Mouse (Mus musculus): ENCODE data around the gene Slamf9.

The Slamf9 gene

DNA sequence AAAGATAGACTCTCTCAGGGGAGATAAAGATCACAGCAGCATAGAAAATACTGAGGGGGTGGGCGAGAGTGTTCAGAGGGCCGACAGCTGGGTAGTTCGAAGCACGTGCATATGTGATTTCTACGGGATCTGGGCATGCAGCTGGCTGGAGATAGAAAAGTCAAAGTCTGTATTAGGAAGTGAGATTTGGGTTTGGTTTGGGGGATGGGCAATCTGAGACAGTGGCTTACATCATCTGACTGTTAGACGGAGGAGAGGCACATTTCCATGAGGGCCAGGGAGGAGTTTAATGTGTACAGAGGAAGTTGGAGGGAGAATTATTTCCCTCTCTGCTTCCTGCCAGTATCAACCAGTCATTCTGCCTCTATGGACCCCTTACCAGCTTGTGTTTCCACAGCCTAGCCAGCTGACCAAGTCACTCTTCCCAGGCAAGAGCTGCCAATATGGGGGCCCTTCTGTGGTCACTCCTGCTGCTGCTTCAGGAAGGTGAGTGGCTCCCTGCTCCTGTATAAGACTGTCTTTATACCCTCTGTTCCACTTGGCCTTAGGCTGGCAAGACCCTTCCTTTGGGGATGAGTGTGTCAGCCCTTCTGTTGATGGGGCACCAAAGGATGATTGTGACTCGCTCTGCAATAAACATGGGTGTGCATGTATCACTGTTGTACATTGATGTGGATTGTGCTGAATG is at the start of gene Slamf9:
Slamf9 (plus strand) TSS at position 305 of the 688 bp plus-strand sequence.
- DNase-seq: no peak

DNA sequence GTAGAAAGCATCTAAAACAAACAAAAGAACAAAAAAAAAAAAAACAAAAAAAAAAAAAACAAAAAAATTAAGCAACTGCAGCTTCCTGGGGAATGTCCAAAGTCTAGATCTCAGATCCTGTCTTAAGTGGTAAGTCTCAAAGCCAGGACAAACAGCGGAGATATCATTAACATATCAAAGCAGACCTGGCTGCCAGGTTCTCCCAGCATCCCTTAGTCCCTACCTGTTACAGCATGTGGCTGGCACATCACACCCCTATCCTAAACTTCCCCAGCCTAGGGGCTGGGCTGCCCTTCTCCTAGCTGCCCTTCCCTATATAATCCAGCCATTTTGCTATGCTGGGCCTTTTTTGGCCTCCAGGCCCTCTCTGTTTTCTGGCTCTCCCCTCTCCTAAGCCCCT is 48.7 kb upstream of the Slamf9 start:
- DNase-seq: no peak

DNA sequence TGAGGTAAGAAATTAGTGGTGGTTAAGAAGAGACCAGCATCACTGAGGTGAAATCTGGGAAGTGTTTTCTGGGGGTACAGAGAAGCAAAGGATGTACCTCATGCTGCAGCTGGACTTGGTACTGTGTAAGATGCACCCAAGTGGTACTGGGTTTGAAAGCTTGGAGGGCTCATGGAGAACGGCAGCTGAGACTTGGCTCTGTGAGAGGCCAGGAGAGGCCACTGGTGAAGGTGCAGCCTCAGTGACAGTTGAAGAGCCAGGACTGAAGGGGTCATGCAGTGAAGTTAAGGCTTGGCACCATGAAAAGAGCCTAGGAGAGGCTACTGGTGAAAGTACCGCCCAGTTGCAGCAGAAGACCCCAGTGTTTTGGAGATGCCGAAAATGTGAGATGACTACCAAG is 47.3 kb upstream of the Slamf9 start:
- no peak for DNase-seq

DNA sequence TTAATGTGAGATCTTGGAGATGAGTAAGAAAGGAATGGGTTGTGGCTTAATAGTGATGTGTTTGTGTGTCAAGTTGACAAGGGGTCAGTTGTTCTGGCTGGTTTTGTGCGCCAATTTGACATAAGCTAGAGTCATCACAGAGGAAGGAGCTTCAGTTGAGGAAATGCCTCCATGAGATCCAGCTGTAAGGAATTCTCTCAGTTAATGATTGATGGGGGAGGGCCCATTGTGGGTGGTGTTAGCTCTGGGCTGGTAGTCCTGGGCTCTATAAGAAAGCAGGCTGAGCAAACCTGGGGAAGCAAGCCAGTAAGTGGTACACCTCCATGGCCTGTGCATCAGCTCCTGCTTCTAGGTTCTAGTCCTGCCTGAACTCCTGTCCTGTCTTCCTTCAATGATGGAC is 46.5 kb upstream of the Slamf9 start:
- DNase-seq: no peak

DNA sequence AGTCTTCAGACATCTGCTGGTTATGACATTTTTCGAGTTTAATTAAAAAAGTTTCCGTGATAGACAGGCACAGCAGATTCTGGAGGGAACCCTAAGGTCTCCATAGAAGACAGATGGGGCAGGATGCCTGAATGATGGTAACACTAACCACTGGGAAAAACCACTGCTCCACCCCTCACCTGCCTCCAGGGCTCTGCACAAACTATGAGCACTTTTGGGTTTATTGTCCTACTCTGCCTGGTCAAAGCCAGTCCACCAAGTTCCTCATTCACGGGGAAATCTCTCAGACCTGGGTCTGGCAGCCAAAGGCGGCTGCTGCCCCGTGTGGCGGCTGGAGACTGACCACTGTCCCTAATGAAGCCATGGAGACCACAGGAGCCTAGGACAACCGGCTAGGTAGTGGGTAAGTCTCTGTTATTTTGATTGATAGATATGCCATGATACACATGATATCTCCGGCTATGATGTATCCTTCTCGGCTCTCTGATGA is 44.4 kb upstream of the Slamf9 start:
- DNase-seq: no peak

DNA sequence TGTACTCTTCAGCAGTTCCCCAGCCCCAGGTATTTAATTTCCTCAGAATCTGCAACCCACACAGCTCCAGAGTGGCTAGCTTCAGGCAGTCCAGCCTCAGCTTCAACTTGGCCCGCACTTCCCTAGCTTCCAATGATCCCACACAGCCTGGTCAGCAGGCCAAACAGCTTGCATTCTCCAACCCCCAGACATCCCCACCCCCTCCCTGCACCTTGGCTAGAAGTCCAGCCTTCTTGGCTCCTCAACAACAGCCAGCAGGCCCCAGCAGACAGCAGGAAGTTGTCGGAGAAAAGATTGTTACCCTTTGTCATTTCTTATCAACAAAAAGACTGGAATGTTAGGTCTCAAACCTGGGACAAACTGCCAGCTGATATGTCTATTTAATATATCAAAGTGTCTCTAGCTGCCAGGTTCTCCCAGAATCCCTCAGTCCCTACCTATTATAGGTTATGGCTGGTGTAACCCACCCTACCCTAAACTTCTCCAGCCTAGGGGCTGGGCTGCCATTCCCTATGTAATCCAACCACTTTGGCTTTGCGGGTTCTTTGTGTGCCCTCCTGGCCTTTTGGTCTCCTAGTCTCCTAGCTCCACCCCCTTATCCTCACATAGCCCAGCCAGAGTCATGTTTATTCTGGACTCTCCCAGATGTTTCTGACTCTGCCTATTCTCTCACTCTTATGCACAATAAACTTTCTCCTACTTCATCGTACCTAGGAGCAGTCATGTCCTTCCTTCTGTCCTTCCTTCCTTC is 43.1 kb upstream of the Slamf9 start:
- no peak for DNase-seq

DNA sequence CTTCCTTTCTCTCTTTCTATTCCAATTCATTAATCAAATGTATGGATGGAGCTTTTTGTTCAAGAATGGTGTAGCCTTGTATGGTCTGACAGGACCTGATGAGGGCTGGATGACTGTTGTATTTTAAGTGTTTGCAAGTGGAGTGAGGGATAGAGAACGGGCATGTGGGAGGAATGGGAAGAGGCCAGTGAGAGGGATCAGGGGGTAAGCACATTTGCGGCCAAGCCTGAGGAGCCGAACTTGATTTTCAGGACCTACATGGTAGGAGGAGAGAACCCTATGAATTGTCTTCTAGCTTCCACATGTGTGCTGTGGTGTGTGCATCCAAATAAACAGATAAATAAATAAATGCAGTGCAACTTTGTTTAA is 42.6 kb upstream of the Slamf9 start:
- no peak for DNase-seq

DNA sequence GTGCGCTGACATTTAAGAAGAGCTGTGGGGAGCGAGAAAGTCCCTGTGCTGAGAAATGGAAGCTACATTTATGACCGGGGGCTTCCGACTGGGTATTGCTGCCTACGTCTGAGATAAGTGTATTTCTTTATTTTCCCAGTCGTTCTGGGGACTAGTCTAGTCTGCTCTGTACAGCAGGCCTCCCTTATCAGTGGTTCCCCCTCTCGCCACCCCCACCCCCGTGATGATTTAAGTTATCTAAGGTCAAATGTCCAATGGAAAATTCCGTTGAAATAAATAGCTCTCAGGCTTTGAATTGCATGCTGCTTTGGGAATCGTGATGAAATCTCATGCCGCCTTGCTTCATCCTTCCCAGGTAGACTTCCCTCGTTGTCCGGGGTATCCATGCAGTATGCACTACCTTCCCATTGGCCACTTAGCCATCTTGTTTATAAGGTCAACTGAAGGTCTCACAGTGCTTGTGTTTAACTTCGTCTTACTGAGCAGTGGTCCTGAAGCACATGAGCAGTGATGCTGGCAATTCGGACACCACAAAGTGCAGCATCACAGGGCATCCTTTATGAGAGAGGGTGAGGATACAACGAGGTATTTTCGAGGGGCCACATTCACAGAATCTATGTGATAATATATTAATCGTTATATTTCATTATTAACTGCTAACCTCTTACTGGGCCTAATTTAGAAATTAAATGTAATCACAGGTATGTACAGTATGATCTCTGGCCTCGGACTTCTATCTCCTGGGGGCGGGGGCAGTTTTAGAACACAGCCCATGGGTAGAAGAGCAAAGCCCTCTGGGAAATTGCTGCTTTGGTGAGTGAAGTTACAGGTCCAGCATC is 41.9 kb upstream of the Slamf9 start:
- no peak for DNase-seq

DNA sequence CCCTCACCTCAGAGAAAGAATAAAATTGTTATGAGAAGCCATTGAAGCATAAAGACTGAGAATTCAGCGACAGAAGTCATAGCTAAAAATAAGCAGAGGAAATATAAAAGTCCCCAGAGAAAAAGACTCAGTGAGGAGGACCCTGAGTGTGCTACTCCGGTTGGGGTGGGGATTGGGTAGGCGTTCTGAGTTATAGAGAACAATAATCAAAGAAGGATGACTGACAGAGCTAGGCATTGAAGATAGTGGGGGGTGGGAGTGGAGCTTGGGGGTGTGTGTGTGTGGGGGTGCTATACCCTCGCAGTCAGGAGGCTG is 41.4 kb upstream of the Slamf9 start:
- DNase-seq: no peak

DNA sequence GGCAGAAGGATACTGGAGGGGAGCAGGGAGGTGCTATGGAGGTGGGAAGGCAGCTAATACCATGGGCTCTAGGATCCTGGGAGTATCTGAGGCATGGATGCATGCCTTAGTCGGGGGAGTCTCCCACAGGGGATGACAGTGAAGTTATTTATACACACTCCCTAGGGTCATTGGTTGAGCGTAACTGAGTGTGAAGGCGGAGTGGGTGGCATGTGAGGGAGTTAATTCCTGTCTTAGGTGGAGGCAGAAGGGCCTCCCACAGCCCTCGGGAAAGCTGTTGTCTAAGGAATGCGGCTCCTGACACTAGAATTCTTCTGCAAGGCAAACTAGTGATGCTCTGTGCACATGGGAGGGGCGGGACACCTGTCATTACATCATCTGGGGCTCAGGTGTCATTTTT is 38.4 kb upstream of the Slamf9 start:
- no peak for DNase-seq

DNA sequence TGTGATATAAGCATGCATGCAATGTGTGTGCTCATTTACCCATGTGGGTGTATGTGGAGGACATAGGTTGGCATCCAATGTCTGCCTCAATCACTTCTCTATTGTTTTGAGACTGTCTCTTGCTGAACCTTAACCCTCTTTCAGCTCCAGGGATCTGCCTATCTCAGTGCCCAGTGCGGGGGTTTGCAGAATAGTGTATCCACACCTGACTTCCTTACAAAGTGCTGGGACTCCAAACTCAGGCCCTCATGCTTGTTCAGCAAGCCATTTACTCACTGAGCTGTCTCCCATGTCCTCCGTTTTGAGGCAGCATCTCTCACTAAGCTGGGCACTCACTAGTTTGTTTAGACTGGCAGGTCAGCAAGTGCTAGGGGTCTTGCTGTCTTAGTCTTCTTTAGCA is 36.5 kb upstream of the Slamf9 start:
- DNase-seq: no peak

DNA sequence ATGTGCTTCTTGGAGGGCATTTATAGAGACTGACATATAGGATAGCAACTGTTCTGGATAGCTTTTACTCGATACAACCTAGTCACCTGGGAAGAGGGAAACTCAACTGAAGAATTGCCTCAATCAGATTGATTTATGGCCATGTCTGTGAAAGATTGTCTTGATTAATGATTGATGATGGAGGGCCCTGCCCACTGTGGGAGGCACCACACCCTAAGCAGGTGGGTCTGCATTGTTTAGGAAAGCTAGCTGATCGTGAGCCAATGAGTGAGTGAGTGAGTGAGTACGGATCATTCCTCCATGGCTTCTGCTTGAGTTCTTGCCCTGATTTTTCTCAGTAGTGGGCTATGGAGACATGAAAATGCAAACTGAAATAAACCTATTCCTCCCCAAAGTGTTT is 34.6 kb upstream of the Slamf9 start:
- DNase-seq: no peak

DNA sequence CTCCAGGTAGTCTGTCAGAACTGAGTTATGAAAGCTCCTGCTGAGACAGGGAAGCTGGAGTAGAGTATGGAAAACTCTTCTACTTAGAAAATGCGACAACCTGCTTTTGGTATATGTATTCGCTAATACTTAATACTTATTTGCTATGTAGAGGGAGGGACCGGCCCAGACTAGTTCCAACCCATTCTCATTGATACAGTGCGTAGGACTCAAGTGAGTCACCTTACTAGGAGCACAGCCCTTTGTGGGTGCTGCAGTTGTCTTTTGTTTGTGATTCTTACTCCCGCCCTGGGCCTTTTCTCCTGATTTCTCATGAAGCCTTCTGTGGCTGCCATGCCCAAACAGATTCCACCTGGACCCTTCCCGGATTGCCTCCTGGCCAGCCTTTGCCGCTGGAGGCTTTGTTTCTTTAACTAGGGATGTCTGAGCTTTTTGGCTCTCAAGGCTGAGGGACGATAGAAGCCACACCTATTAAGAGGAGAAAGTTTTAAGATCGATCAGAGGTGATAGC is 33.2 kb upstream of the Slamf9 start:
- DNase-seq: no peak

DNA sequence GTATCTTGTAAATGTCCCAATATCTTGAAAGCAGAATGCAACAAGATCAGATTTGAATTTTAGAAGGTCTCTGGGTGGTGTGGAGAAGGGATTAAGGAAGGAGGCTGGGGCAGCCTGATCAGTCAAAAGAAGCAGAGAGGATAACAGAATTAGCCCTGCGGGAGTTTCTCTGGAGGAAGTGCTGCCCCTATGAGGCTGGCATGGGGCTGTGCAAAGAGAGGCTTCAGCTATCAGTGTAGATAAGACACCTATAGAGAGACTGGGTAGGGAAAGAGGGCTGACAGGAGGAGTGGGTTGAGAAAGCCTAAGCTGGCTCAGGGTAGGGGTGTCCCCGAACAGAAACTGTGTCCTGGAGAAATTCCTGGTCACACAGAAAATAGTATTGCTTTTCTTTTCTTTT is 24.9 kb upstream of the Slamf9 start:
- DNase-seq: no peak

DNA sequence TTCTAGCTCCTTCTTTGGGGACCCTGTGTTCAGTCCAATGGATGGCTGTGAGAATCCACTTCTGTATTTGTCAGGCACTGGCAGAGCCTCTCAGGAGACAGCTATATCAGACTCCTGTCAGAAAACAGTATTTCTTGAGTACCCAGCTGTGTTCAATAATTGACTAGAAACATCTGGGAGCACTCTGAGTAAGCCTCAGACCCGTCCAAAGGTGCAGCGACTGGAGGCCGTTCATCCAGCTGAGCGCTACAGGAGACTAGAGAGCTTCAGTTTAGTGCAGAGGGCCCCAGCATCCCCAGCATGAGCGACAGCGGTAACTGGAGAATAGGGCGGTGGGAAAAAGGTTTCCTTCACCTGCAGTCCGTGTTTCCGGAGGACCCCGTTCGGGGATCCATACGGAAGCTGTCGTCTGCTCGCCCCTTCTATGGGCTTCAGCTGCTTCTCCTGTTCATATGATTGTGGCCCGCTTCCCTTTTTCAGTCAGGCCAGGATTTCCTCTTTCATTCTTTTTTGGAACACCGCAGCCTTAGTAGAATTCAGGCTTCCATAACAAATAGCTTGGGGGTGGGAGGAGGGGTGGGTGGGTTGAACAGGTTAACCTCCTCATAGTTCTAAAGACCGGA is 24.2 kb upstream of the Slamf9 start:
- no peak for DNase-seq

DNA sequence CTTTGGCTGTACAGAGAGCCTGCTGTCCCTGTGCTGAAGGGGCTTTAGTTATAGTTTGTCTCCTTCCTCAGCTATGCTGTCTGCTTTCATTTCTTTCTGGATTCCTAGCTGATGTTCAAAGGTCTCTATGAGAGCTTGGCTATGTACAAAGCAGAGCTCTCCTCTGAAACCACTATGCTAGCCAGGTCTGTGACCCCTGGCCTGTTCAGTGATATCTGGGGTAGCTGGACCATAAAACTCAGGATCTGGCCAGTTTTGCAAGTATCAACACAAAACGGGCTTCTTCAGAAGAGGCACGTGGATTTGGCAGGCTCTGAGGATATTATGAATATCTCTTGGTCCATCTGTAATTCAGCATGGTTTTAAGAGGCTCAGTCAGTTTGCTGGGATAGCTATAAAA is 22.2 kb upstream of the Slamf9 start:
- DNase-seq: no peak

DNA sequence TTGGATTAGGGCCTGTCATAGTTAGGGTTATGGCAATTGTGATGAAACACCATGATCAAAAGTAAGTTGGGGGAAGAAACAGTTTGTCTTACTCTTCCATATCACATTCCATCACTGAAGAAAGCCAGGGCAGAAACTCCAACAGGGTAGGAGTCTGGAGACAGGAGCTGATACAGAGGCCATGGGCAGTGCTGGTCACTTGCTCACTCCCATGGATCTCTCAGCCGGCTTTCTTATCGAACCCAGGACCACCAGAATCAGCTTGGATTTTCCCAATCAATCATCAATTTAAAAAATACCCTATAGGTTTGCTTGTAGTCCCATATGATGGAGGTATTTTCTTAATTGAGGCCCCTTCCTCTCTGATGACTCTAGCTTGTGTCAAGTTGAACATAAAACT is 21.3 kb upstream of the Slamf9 start:
- no peak for DNase-seq

DNA sequence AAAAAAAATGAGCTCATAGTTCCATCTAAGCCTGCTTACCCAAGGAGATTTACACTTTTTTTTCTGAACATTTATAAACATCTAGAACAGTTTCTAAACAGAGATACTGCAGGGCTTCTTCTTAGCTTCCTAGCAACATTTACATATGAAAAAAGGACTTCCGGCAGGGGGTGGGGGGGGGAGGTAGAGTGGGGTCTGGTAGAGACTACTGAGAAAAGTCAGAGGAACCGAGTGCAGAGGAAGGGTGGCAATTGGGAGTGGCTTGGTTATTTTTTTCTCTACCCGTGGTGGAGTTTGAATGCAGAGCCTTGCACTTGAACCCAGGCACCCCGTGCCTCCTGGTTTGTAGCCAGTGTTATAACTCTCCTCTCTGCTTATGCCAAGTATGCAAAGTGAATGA is 19.7 kb upstream of the Slamf9 start:
- DNase-seq: peak; percentile 42

DNA sequence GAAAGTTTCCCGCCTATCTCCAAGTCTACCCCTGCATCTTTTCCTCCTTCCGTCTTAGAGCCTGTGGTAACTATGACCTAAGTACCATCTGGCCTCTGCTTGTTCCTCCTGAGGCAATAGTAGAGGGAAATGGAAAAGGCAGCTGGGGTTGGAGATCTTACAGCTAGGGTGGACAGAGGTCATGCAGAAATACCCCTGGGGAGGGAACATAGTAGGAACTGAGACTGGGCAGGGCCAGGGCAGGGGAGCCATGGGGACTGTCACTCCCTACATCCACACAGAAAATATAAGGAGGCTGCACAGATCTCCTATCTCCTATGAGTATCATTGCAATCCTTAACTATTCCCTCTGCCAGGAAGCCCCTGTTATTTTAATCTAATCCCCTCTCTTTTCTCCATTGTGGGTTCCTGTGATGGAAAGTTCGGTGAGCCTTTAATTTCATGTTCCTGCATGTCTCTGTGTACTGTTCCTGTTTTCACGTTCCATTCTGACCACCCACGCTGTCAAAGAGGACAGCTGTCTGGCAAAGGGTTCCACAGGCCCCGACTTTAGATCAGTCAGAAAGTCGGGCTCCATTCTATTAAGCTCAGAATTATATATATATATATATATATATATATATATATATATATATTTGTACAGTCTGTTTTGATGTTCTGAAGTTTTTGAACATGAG is 19.0 kb upstream of the Slamf9 start:
- DNase-seq: peak; percentile 10

DNA sequence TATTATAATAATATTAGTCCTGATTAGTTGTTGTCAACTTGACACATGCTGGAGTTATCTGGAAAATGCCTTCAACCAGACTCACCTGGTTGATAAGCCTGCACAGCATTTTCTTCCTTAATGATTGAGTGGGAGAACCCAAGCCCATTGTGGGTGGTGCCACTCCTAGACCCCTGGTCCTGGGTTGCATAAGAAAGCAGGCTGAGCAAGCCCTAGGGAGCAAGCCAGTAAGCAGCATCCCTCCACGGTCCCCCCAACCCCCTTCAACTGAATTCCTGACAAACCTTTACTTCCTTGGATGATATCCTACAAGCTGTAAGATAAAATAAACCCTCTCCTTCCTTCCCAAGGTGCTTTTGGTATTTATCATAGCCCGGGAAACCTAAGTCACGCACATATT is 18.0 kb upstream of the Slamf9 start:
- DNase-seq: no peak

DNA sequence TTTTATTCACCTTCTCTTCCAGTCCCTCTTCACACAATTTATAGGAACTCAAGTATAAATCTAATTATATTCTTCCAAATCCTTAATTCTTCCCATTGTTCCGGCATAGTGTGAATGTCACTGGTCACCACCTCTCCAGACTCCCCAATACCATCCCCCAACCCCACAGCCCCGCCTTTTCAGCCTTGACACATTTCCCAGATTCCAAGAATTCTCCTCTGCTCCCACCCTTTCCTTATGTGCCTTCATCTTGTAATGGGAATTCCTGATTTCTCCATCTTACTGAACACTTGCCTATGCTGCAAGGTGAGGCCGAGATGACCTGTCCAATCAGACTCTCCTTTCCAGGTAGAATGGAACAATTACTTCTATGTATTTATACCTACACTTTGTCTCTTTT is 17.1 kb upstream of the Slamf9 start:
- no peak for DNase-seq

DNA sequence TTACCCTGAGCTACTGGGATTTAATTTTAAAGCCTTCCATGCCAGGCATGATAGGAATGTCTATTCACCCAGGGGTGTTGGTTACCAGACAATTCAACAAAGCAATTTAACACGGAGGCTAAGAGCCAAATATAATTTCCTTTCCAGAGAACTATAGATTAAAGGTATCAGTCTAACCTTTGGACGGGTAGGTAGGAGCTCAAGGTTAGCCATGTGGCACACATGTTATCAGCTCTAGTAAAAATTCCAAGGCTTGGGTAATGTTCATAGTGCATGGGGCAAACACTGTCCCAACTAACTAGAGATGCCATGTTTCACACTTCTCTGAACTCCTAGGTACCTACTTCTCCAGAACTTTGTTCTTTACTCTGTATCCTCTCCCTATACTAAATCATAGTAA is 13.6 kb upstream of the Slamf9 start:
- DNase-seq: no peak

DNA sequence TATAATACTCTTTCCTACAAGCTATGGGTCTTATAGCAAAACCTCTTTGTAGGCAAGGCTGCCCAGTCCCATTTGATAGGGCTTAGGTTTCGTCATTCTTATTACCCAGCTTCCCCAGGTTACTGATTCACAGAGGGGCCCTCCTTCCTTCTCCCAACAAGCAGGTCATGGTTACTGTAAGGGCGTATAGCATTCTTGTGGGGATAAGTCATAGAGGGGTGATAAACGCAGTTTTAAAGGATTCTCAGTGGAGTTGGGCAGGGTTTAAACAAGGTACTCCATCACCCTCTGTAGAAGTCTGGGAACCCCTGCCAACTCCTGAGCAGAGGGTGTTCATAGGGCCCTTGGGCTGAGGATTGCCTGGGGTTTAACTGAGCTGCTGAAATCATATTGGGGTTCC is 12.6 kb upstream of the Slamf9 start:
- no peak for DNase-seq
